Mouse (Mus musculus): ENCODE measurements at regions not wholly inside any gene's neighbourhood (a gene's known extent, or its start where the extent isn't known, plus 50 kb on each side); places are given as distances from the start of the nearest gene placed in this dataset.

DNA sequence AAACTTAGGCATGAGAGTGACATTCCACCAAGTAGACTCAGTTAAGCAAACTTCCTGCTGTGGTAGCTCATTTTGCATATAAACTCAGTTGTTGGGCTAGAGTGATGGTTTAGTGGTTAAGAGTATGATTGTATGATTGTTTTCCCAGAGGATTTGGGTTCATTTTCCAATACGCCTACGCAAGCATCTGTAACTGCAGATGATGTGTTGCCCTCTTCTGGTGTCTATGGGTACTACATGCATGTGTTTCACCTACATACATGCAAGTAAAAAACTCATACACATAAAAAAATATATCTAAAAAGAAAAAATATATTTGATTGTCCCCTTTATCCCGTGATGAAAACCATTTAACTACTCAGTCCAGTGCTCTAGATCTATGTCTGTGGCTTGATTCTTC, 132.0 kb upstream of the Agtr2 start:
- TF ChIP-seq CTCF (IDR thresholded peaks at IDR 0.05; ENCODE audit: low read depth, low read length) (0 out of 2 replicates have a peak, but pooled peaks have one; percentile 15), GATA1 (IDR thresholded peaks at IDR 0.05; ENCODE audit: borderline replicate concordance, low read length) (no peak), GATA2 (IDR thresholded peaks at IDR 0.05; ENCODE audit: borderline replicate concordance, low read depth, low read length) (no peak), POLR2AphosphoS5 (IDR thresholded peaks at IDR 0.05; ENCODE audit: insufficient replicate concordance, low read depth, low read length) (no peak), TAL1 (conservative IDR thresholded peaks at IDR 0.05; ENCODE audit: low read depth, low read length) (no peak)

Data from G1E (cell line).